Mouse (Mus musculus) hindbrain, postnatal 0 days (tissue): ENCODE data around the gene Clpsl2. TPM values are rescaled to one million over a fixed set of nuclear protein-coding genes. Genes with fewer than 3 reads are reported as not detected.
A peak's percentile ranks its signal among the peaks of the same experiment; 100 is the strongest.
"Not testable (repeated sequence)": the region's sequence is repeated elsewhere in the genome, so short reads cannot be mapped to it uniquely, and the experiment has no call there.

ENCODE experiments used
- ATAC-seq: fragments of 200-750 bp; cut with Nextera tagmentation; 2 replicates; pipeline ENCODE4 v1.8.0; 2017; ENCODE audit warnings: mild to moderate bottlenecking, moderate TSS enrichment, moderate library complexity
- DNase-seq: peaks from one replicate; pipeline ENCODE4 v3.0.0-alpha.2; 2015; ENCODE audit warnings: low spot score
- H3K27ac ChIP-seq: fragments of 300-500 bp; sonication (generic); 2 replicates; pipeline ENCODE4 v1.5.1; 2014; ENCODE audit warnings: mild to moderate bottlenecking
- H3K27me3 ChIP-seq: fragments of 300-500 bp; sonication (generic); 2 replicates; pipeline ENCODE4 v1.6.1; 2014; ENCODE audit warnings: low read length, mixed read lengths; ENCODE audit not compliant: insufficient read depth
- H3K36me3 ChIP-seq: fragments of 300-500 bp; sonication (generic); 2 replicates; pipeline ENCODE4 v1.6.1; 2014; ENCODE audit warnings: low read length, mixed read lengths; ENCODE audit not compliant: insufficient read depth
- H3K4me1 ChIP-seq: fragments of 300-500 bp; sonication (generic); 2 replicates; pipeline ENCODE4 v1.6.1; 2014; ENCODE audit warnings: antibody characterized with exemption, low read length, mixed read lengths; ENCODE audit not compliant: insufficient read depth
- H3K4me2 ChIP-seq: fragments of 300-500 bp; sonication (generic); 2 replicates; pipeline ENCODE4 v1.6.1; 2014; ENCODE audit warnings: low read depth, mild to moderate bottlenecking, low read length, moderate library complexity, mixed read lengths
- H3K4me3 ChIP-seq: fragments of 300-500 bp; sonication (generic); 2 replicates; pipeline ENCODE4 v1.5.1; 2014; ENCODE audit warnings: low read length
- H3K9ac ChIP-seq: fragments of 300-500 bp; sonication (generic); replicated peaks from 2 replicates; pipeline ENCODE4 v1.6.1; 2014; ENCODE audit warnings: mild to moderate bottlenecking, low read length, moderate library complexity, mixed read lengths
- H3K9me3 ChIP-seq: fragments of 300-500 bp; sonication (generic); 2 replicates; pipeline ENCODE4 v1.6.1; 2016; ENCODE audit warnings: low read length, mixed read lengths
- CTCF ChIP-seq: IDR thresholded peaks from 2 replicates; pipeline ENCODE4 v1.5.1; 2016; ENCODE audit warnings: antibody characterized with exemption, control low read depth, low read depth
- WGBS: fragments of 180-500 bp; shearing (Covaris S2); extraction: QIAGEN DNeasy Blood & Tissue Kit; methylation state at CpG from one replicate; pipeline ENCODE4 v1.1.7; 2014; 5-methylcytosine and 5-hydroxymethylcytosine counted together
- polyA plus RNA-seq: library from polyadenylated mRNA; unstranded; fragments of >200 nt; fragmentation: Nextera tagmentation; extraction: Ambion mirVana; gene quantifications from 2 replicates; pipeline ENCODE4 v1.2.1, GENCODE M21; 2015
- total RNA-seq: library from RNA; depleted of rRNA; stranded (reverse); fragments of >200 nt; gene quantifications from 2 replicates; pipeline ENCODE4 v1.2.3, GENCODE M21; 2014

Gene Clpsl2
- total and polyA plus RNA-seq, 2 experiments from 2014 or later = not detected

- no peaks in the 10 kb centered on the region for H3K36me3 ChIP-seq
- H3K9me3 ChIP-seq = no peaks in the 10 kb centered on the region
- H3K4me1 ChIP-seq = no peaks in the 10 kb centered on the region
- WGBS = 90% methylated on average over 7 of the region's 7 CpGs
- ATAC-seq (no peak), DNase-seq (no peak)
- H3K27me3 ChIP-seq = no peaks in the 10 kb centered on the region
- H3K27ac ChIP-seq = no peak overlapping the region
- H3K4me2 ChIP-seq = no peak overlapping the region
- no peak overlapping the region for H3K4me3 ChIP-seq
- no peak for TF ChIP-seq CTCF
- H3K9ac ChIP-seq = no peak overlapping the region
Observed at GRCm38 (mm10) chr17:28532557-28532956, 16.7 kb upstream of the Clpsl2 start.

GRCm38 (mm10) chr17:28533327-28533726 is 15.9 kb upstream of the Clpsl2 start:
- Histone ChIP-seq H3K4me1 (no peaks in the 10 kb centered on the region), H3K4me3 (no peak overlapping the region), H3K36me3 (no peaks in the 10 kb centered on the region), H3K27me3 (no peaks in the 10 kb centered on the region), H3K9me3 (no peaks in the 10 kb centered on the region), H3K27ac (no peak overlapping the region), H3K9ac (no peak overlapping the region), H3K4me2 (no peak overlapping the region)
- no peak for DNase-seq
- no peak for ATAC-seq
- TF ChIP-seq CTCF = no peak
- 92% methylated on average over 13 of the region's 13 CpGs for WGBS

DNA sequence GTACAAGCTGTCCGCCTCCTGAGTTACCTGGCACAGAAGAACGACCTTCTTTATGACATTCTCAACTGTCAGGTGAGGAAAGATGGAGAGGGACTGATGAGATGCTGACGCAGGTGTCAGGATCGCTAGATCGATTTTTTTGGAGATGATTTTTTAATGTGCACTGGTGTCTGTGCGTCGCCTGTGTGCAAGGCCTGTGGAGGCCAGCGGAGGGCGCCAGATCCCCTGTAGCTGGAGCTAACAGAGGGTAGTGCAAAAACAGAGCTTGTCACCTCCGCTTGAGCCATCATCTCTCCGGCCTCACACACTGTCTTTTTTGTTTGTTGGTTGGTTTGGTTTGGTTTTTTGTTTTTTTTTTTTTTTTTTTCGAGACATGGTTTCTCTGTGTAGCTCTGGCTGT is 11.3 kb upstream of the Clpsl2 start:
- Histone ChIP-seq H3K9me3 (no peaks in the 10 kb centered on the region), H3K9ac (no peak overlapping the region), H3K36me3 (no peaks in the 10 kb centered on the region), H3K4me1 (no peaks in the 10 kb centered on the region), H3K4me2 (no peak overlapping the region), H3K4me3 (no peak overlapping the region), H3K27ac (no peak overlapping the region), H3K27me3 (no peaks in the 10 kb centered on the region)
- 0 out of 2 replicates have a peak, but pooled peaks have one; percentile 4 for TF ChIP-seq CTCF
- ATAC-seq = no peak
- DNase-seq = no peak
- 48% methylated on average over 12 of the region's 12 CpGs for WGBS

DNA sequence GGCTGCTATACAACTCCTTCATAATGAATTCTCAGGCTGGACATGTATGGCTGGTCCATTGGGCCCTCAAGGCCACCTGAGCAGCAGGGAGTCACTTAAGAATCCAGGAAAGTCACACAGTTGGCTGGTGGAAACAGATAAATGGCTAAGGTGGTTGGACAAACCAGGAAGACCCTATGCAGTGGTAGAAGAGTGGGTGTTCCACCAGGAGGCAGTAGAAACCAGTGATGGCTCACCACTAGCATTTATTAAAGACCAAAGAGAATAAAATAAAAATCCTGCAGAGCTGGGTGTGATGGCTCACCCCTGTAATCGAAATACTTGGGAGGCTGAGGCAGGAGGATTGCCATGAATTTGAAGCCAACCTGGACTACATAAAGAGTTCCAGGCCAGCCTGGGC is 2.3 kb upstream of the Clpsl2 start:
- ATAC-seq = no peak
- TF ChIP-seq CTCF = no peak

GRCm38 (mm10) chr17:28548550-28548949 is 661 bp upstream of the Clpsl2 start:
- Histone ChIP-seq H3K4me1 (no peaks in the 10 kb centered on the region), H3K27me3 (no peaks in the 10 kb centered on the region), H3K9me3 (no peaks in the 10 kb centered on the region), H3K4me3 (no peak overlapping the region), H3K9ac (no peak overlapping the region), H3K4me2 (no peak overlapping the region), H3K27ac (no peak overlapping the region), H3K36me3 (no peaks in the 10 kb centered on the region)
- DNase-seq = no peak
- 74% methylated on average over 11 of the region's 11 CpGs for WGBS
- ATAC-seq = no peak
- TF ChIP-seq CTCF = no peak

More for the DNA sequence above, 2.3 kb upstream of the Clpsl2 start:
- no peaks in the 10 kb centered on the region for H3K9me3 ChIP-seq
- no peak overlapping the region for H3K4me2 ChIP-seq
- no peak overlapping the region for H3K9ac ChIP-seq
- H3K27ac ChIP-seq = no peak overlapping the region
- DNase-seq = no peak
- no peaks in the 10 kb centered on the region for H3K36me3 ChIP-seq
- WGBS = 88% methylated on average over 1 of the region's 1 CpGs
- no peaks in the 10 kb centered on the region for H3K27me3 ChIP-seq
- no peaks in the 10 kb centered on the region for H3K4me1 ChIP-seq
- no peak overlapping the region for H3K4me3 ChIP-seq

DNA sequence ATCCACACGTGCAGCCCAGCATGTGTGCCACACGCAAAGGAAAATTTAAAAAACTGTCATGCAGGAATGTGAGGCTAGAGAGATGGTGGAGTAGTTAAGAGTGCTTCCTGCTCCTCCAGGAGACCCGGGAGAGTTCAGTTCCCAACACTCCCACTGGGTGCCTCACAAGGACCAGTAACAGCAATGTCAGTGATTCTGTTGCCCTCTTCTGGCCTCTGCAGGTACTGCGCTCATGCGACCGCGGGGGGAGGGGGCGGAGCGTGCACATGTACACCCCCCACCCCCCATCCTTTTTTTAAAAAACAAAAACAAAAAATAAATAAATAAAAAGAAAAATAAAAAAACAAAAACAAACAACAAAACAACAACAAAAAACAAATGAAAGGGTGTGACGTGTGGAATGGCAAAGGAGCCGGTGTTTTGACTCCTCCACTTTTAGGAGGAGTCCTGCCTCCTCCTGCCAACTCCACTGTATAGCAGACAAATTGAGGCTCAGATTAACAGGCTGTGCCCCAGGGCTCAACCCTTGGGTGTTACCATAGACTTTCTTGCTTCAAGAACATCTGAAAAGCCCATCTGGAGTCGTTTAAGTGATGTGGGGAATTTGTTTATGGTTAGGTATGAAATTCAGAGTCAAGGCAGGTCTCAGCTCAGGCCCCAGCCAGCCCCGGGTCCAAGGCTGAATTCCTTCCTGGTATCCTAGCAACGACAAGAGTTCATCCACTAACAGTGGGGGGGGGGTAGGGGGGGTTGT is 4.0 kb downstream of the Clpsl2 start:
- Histone ChIP-seq H3K4me1 (no peaks in the 10 kb centered on the region), H3K9me3 (no peaks in the 10 kb centered on the region), H3K4me2 (no peak overlapping the region), H3K27me3 (no peaks in the 10 kb centered on the region), H3K36me3 (no peaks in the 10 kb centered on the region), H3K9ac (no peak overlapping the region), H3K4me3 (no peak overlapping the region), H3K27ac (no peak overlapping the region)
- peak; percentile 89 for TF ChIP-seq CTCF
- peak; percentile 79 for DNase-seq
- WGBS = 7% methylated on average over 14 of the region's 14 CpGs
- ATAC-seq = peak; percentile 63

- not testable (repeated sequence) for H3K27me3 ChIP-seq
Observed at GRCm38 (mm10) chr17:28554021-28554420, 4.8 kb downstream of the Clpsl2 start.

More at GRCm38 (mm10) chr17:28554021-28554420, 4.8 kb downstream of the Clpsl2 start:
- H3K9me3 ChIP-seq, H3K36me3 ChIP-seq, H3K4me1 ChIP-seq, H3K27ac ChIP-seq, DNase-seq, H3K9ac ChIP-seq, ATAC-seq, H3K4me2 ChIP-seq, H3K4me3 ChIP-seq: not testable (repeated sequence)
- WGBS = 81% methylated on average over 4 of the region's 4 CpGs
